Mouse (Mus musculus) embryonic fibroblast, embryonic 13.5 days (primary cell): Measurements from ENCODE around the gene Cnpy4. TPM values are rescaled to one million over a fixed set of nuclear protein-coding genes. Genes with fewer than 3 reads are reported as not detected.

Source experiments
- H3K27ac ChIP-seq: 2 replicates; pipeline ENCODE4 v1.5.1; 2012; ENCODE audit warnings: low read length, control low read depth, inconsistent platforms; ENCODE audit not compliant: insufficient read depth
- H3K4me1 ChIP-seq: 2 replicates; pipeline ENCODE4 v1.6.1; 2011; ENCODE audit warnings: low read length; ENCODE audit not compliant: control insufficient read depth, insufficient read depth
- H3K4me3 ChIP-seq: 2 replicates; pipeline ENCODE4 v1.5.1; 2011; ENCODE audit warnings: mild to moderate bottlenecking, control low read depth, low read length; ENCODE audit not compliant: insufficient read depth
- CTCF ChIP-seq: IDR thresholded peaks from 2 replicates; pipeline ENCODE4 v1.5.1; 2011; ENCODE audit warnings: mild to moderate bottlenecking, control low read depth, low read length, moderate library complexity, borderline replicate concordance; ENCODE audit not compliant: insufficient read depth
- POLR2A ChIP-seq: IDR thresholded peaks from 2 replicates; pipeline ENCODE4 v1.6.1; 2011; ENCODE audit warnings: low read depth, mild to moderate bottlenecking, control low read depth, low read length, moderate library complexity
- polyA plus RNA-seq: library from polyadenylated mRNA; stranded (reverse); fragments of >200 nt; gene quantifications from 2 replicates; pipeline ENCODE4 v1.2.4, GENCODE M21; 2011; ENCODE audit warnings: low read depth; ENCODE audit not compliant: missing spikeins, insufficient read length

The Cnpy4 gene
- polyA plus RNA-seq, 1 experiment = 63.3 TPM

DNA sequence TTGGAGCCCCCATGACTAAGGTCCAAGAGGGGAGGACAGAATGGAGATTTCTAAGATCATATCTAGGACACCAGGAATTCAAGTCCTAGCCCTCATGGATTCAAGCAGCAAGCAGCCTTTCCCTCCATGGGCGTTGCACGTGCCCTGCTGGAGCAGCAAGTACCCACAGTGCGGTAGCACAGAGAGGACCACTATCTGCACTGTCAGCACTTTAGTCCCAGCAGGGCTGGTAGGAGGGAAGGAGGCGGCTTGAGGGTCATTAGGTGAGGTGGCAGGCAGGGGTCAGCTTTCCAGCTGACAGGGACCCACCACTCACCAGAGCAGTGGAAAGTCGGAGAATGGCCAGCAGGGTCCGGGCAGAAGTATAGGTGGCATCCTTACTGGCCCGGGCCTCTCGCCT, 21.7 kb upstream of the Cnpy4 start:
- no peak overlapping the region for H3K4me3 ChIP-seq
- H3K4me1 ChIP-seq = peaks cover 8% of the 10 kb centered on the region; the same call in 1 of the 2 replicates
- peak; percentile 25; the same call in 1 of the 2 replicates for TF ChIP-seq POLR2A
- no peak for TF ChIP-seq CTCF
- H3K27ac ChIP-seq = peak overlapping the region; percentile 74; the same call in 1 of the 2 replicates

DNA sequence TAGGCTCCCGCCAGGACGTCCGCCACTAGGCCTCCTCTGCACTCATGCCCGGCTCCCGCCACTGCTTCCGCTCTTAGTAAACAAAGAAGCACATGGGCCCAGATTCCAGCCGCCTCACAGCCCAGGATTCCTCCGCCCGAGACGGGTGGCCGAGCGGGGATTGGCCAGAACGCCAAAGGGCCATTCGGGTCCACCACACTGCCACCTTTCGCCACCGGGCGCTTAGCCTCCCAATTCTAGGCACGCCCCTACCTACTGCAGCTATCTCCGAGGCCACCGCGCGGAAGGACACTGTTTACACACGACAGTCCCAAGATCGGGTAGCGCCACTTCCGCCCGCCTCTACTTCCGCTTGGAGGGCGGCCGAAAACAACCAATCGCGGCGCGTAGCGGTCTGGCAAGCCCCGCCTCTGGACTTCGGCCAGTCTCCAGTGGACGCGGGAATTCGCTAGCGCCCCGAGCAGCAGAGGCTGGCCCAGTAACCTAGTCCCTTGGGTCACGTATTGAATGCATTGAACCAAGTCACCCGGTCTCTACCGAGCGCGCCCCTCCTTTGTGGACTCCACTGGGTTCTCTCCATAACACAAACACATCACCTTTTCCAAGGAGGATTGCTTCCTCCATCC, 16.2 kb upstream of the Cnpy4 start:
- peak overlapping the region; percentile 94 for H3K4me3 ChIP-seq
- no peaks in the 10 kb centered on the region for H3K4me1 ChIP-seq
- peak overlapping the region; percentile 36 for H3K27ac ChIP-seq
- peak; percentile 65 for TF ChIP-seq POLR2A
- no peak for TF ChIP-seq CTCF

DNA sequence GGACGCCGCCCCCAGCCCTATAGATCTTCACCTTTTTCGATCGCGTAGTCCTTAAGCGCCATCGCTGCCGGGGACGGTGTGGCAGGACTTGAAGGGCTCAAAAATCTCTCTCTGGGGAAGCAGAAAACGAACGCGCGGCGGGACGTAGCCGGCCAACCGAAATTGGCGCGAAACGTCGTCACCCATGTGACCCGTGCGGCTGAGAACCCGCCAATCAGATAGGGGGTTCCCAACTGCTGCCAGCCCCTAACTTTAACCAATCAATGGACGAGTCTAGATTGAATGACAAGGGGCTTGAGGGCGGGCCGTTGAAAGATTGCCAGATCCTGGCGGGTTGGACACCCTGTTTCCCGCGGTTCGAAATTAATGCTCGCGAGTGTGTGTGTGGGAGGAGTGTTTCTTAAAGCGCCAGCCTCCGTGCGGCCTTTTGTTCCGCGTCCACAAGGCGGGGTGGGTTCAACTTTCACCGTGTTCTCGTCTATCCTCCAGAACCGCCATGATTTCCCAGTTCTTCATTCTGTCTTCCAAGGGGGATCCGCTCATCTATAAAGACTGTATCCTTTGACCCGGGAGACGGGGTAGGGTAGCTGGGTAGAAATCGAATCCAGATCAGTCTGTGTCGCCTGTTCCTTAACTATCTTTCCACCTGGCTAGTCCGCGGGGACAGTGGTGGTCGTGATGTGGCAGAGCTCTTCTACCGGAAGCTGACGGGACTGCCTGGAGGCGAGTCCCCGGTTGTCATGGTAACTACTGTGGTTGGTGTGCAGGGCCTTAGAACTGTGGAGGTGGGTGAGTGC, 15.4 kb upstream of the Cnpy4 start, which contains the start of the genes Ap4m1 and Mcm7:
Gene Ap4m1, plus strand, starts transcription at position 308 of the 797 bp plus-strand sequence.
Gene Mcm7, minus strand, starts transcription at position 728 of the 797 bp plus-strand sequence.
- TF ChIP-seq POLR2A (peak; percentile 62), CTCF (no peak)
- H3K27ac ChIP-seq = peak within 1 kb of the TSS; percentile 91
- H3K4me1 ChIP-seq = no peaks in the 10 kb centered on the region
- H3K4me3 ChIP-seq = peak within 1 kb of the TSS; percentile 94

DNA sequence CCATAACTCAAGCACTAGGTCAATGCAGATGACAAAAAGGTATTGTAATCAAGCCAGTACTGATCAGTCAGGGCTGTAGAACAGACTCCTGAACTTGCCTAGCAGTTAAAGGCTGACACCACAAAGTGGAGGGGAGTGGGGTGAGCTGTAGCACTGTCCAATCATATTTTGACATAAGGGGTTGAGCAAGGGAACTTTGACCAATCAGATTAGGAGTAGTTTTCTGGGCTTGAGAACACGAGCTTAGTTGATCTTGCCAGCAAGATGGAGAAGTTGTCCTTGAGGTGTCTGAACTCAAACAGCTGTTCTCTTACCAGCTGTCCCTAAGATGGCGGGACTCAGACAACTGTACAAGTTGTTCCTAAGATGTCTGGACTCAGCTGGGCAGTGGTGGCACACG, 14.1 kb upstream of the Cnpy4 start:
- H3K4me3 ChIP-seq = no peak overlapping the region
- no peak overlapping the region for H3K27ac ChIP-seq
- no peaks in the 10 kb centered on the region for H3K4me1 ChIP-seq

GRCm38 (mm10) chr5:138187661-138188306, 499 bp downstream of the Cnpy4 start:
- Histone ChIP-seq H3K4me1 (peaks cover 3% of the 10 kb centered on the region; the same call in 1 of the 2 replicates), H3K4me3 (peak overlapping the region; percentile 93), H3K27ac (peak overlapping the region; percentile 77)
- TF ChIP-seq POLR2A = peak; percentile 44
- no peak for TF ChIP-seq CTCF

More for the DNA sequence above, 14.1 kb upstream of the Cnpy4 start:
- TF ChIP-seq CTCF (no peak), POLR2A (no peak)

DNA sequence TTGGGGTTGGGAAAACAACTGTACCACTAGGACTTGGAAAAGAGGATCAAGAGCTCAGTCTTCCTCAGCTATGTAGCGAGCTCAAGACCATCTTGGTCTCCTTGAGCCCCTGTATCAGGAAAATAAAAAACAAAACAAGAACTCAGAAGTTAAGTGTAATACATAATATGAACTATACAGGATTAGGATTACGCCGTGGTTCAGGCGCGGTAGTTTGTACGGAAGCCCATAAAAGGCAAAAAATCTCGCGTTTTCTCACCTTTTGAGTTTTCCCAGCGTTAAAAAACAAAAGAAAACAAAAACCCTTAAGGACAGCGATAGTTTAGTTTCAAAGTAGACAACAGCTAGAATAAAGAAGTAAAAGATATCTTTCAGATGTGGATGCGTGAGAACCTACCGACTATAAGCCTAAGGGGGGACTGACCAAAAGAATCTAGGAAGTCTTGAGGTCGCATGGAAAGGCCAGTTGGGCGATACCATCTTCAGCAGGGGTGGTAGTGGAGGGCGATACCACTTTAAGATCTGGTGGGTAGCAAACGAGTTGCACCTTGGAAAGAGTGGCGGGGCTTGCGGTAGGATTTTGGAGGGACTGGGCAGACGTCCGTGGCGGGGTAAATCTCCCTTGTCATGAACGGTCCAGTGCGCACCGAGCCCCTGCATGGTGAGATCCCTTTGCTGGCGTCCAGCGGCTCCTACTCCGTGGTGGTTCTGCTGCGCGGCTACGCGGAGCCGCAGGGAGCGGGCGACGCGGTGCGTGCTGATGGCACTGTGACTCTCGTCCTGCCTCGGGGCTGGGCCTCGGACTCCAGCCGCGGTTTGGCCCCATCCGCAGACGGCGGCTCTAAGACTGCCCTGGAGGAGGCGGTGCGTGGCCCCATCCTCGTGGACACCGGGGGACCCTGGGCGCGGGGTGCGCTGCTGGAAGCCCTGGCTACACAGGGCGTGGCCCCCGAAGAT, 6.8 kb downstream of the Cnpy4 start, which contains the start of gene Mblac1:
Gene Mblac1, plus strand, starts transcription at position 544 of the 957 bp plus-strand sequence.
- no peak for TF ChIP-seq CTCF
- peak; percentile 81 for TF ChIP-seq POLR2A
- Histone ChIP-seq H3K27ac (peak within 1 kb of the TSS; percentile 6), H3K4me3 (peak within 1 kb of the TSS; percentile 49), H3K4me1 (no peaks in the 10 kb centered on the region)

DNA sequence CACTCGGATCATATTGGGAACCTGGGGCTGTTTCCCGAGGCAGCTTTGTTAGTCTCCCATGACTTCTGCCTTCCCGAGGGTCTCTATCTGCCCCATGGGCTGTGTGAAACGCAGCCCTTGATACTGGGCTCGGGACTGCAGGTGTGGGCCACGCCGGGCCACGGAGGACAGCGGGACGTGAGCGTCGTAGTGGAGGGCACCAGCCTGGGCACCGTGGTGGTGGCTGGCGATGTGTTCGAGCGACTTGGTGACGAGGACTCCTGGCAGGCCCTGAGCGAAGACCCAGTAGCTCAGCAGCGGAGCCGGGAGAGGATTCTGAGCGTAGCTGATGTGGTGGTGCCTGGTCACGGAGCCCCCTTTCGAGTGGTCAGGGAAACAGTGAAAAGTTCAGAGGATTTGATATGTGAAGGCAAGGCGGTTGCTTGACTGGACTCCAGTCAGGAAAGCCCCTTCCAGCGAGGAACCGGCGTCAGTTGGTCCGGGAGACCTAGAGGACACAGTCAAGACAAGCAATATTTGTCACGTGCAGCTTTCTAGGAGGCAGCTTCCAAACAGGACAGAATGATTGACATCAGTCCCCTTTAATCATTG, 7.6 kb downstream of the Cnpy4 start:
- TF ChIP-seq POLR2A (0 out of 2 replicates have a peak, but pooled peaks have one; percentile 41), CTCF (no peak)
- Histone ChIP-seq H3K27ac (peak overlapping the region; percentile 6; the same call in 1 of the 2 replicates), H3K4me3 (peak overlapping the region; percentile 49), H3K4me1 (no peaks in the 10 kb centered on the region)

DNA sequence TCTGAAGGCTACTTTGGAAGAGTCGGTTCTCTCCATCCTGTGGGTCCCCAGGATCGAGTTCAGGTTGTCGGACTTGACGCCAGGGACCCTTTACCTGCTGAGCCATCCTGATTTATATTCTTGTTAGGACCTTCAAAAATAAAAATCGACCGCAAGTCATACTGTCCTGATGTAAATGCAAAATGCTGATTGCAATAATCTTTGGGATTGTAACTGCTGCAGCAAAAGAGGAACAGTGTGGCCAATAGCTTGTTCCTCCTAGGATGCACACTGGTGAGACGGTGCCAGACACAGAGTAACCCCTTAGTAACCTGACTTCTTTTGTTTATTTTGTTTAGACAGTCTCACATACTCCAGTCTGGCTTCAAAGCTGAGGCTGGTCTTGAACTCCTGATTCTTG, 8.2 kb downstream of the Cnpy4 start:
- TF ChIP-seq CTCF = no peak
- TF ChIP-seq POLR2A = no peak
- no peak overlapping the region for H3K27ac ChIP-seq
- no peaks in the 10 kb centered on the region for H3K4me1 ChIP-seq
- peak overlapping the region; percentile 49; the same call in 1 of the 2 replicates for H3K4me3 ChIP-seq

DNA sequence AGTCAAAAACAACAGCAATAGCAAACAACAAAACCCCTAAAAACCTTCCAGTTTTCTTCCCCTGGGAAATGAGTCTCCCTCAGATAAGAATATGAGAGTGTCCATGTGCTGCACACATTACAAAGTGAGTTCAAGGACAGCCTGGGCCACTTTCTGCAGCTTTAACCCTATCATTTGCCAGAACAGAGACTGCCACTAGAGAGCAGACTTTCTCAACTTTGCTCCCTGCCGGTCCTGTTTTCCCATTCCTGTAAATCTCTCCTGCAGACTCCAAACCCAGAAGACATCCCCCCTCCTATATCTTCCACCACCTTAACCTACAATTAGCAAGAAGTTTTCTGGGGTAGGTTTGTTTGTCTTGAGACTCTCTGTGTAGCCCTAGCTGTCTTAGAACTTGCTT, 12.3 kb downstream of the Cnpy4 start:
- Histone ChIP-seq H3K4me1 (no peaks in the 10 kb centered on the region), H3K27ac (no peak overlapping the region), H3K4me3 (no peak overlapping the region)
- TF ChIP-seq CTCF (no peak), POLR2A (no peak)
